Mouse (Mus musculus) heart, postnatal 36 days (tissue): Measurements from ENCODE around the gene Apol10b. TPM values are rescaled to one million over a fixed set of nuclear protein-coding genes. Genes with fewer than 3 reads are reported as not detected.
"Not testable (repeated sequence)": the region's sequence is repeated elsewhere in the genome, so short reads cannot be mapped to it uniquely, and the experiment has no call there.

Experiments
- DNase-seq, 2 experiments: peaks; one replicate each; pipeline ENCODE4 v3.0.0; 2021 to 2022
- intact Hi-C: fragments of 180-260 bp; cut with DNase I; formaldehyde crosslinking; loops from one replicate; pipeline ENCODE4 v1.15.1; 2025
- total RNA-seq, 2 experiments: library from RNA; stranded (reverse); gene quantifications; 2 replicates each; pipeline ENCODE4 v1.2.3; 2021

Gene Apol10b
- total RNA-seq: 1 to 10 TPM; 1.6 to 1.7 TPM

- intact Hi-C loops: no loop called here
- no peak for DNase-seq
These were observed at the start of gene Apol10b for GRCm38 (mm10) chr15:77595961-77596360. Gene Apol10b, minus strand, starts transcription at chr15:77596125.

DNA sequence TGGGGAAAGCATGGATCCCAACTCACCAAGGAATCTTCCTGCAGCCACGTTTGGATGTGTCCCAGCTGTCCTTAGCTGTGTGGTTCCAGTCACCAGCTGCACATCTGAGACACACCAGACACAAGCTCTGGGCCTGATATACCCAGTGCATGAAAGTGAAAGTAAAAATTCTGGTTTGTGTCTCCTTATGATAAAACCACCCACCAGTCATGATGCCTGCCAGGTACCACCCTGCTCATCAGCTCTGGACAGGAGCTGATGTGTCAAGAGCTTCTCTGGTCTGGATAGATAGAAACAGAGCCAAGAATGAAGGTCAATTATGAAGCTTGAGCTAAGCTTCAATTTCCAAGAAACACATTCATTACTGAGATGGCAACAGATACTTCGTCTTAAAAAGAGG lies 47.3 kb upstream of the Apol10b start, which contains the start of gene Apol11b:
Gene Apol11b (minus strand): TSS at position 111 of the 400 bp plus-strand sequence.
- DNase-seq, intact Hi-C loops: not testable (repeated sequence)

DNA sequence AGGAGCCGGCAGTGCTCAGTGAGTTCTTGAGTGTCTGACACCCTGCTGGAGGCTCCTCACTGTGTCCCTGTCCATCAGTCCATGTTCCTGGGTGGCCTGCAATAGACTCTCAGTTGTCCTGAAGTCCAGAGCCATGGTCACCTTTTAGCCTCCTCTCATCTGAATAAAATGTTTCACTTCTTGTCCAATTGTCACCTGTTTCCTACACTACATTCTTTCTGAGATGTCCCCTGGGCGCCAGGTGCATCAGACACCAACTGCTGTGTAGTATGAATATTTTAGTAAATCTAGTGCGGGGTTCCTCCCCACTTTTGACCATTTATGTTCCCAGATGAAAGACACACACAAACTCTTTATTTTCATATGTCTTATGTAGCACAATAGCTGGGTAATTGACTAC lies 33.9 kb upstream of the Apol10b start:
- intact Hi-C loops: loop anchor here (1.0 kb wide), 1 partner anchor 107 kb away; no protein-coding TSS in a partner anchor
- not testable (repeated sequence) for DNase-seq

DNA sequence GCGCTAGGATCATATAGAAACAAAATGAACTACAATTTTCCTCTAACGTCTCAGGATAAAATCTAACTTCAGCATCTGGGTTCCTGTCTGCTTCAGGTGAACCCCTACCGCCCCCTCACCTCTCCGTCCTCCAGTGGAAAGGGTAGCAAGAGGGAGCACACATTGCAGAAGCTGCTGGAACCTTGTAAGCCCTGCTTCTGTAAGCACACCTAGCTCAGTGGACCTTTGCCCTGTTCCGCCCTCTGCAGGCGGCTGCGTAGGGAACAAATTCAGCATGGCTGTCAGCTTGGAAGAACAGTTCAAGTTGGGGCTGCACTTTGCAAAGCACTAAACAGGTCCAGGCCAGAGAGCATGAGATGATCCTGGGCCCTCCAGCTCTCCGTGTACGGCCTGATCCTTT lies 32.7 kb upstream of the Apol10b start:
- DNase-seq, intact Hi-C loops: not testable (repeated sequence)

DNA sequence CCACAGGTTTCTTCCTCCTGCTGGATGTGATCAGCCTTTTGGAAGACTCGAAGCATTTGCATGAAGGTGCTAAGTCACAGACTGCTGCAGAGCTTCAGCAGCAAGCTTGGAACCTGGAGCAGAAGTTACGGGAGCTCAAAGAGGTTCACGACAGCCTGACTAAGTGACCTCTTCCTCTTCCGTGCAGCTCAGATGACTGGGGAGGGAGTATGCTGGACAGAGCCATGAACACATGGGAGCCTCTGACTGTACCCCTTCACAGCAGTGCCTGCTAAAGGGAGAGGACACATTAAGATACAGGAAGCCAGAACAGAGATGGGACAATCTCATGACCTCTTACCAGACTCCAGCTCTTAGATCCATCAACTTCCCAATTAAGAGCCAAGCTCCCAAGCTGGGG lies 30.5 kb upstream of the Apol10b start:
- DNase-seq, intact Hi-C loops: not testable (repeated sequence)

DNA sequence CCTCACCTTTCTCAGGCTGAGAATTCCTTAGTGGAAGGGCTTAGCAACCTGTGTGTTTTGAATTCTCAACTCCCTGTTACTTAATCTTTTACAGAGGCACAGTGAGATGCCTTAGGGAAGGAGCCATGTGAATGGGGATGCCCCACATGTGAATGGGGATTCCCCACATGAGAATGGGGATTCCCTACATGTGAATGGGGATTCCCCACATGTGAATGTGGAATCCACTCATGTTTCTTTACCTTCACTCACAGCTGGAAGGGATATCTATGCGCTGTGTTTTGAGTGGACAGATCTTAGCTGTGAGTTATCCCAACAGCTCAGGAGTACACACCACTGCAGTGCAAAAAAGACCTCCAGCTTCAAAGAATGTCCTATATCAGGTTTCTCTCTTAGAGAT lies 28.8 kb upstream of the Apol10b start:
- intact Hi-C loops: no loop called here
- no peak for DNase-seq

DNA sequence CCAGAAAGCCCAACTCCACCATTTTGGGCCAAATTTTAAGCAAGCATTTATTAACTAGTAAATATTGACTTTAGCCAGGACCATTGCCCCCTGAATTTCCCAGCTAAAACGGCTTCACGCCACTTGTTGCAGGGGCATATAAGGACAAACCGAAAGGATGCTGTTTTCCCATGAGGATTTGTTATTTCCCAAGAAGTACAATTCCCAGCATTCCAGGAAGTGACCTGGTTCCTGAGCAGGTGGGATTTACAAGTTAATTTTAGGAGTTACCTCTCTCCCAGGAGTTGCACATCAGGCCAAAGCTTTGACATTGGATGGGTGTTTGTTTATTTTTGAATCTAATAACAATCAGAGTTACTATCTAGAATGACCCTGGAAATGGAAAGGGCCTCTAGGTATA lies 10.1 kb upstream of the Apol10b start:
- intact Hi-C loops: no loop called here
- DNase-seq: no peak

DNA sequence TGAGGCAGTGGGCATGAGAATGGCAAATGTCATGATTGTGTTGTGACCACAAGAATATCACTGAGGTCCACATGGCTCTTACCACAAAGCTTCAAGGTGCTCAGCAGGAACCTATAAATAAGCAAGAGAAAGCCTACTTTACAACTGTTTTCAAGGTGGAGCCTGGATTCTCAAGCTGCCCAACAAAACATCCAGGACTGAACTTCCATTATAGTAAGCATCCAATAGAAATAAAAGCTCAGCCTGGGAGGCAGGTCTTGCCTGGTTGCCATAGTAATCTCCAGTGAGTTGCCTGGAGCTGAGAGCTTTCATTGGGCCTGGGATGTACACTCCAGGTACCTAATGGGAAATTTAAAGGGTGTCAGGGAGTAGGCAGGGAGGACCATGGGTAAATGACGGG lies 3.0 kb upstream of the Apol10b start, which contains the start of gene Gm36245:
Gene Gm36245 (plus strand): TSS at position 301 of the 400 bp plus-strand sequence.
- no peak for DNase-seq
- intact Hi-C loops: loop anchor here (1.0 kb wide), 1 partner anchor 37 kb away; no protein-coding TSS in a partner anchor

DNA sequence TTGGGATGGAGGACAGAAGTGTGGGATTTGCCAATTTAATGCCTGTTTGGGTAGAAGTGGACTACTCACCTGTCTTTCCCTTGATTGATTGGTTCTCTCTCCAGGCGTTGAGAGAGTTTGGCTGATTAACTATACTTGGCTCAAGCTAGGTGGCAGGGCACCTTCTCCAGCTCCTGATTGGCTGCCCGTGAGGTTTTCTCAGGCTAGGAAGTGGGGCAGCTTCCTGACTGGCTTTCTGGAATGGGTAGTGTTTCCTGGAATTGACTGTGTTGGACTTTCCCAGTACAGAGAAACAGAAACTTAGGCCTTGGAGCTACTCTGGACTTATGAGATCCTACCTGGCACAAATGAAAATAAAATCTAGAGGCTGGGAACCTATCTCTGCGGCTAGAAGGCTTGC lies 2.5 kb upstream of the Apol10b start:
- DNase-seq: no peak
- intact Hi-C loops: no loop called here

DNA sequence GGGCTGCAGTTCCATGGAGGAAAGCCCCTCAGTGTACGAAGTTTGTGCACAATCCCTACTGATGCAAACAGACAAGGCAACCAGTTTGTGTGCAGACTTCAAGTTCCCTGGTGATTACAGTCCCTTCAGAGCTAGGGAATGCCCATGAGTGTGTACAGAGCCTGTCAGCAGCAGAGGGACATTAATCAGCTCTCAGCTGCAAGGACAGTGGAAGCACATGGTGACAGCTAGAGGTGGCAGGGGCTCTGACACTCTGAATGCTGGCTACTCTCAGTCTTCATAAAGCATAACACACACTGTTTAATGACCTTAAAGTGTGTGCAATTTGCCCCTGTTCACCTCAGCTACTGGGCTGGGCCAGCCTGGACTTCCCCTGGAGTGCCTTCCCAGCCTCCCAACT lies 2.4 kb downstream of the Apol10b start:
- intact Hi-C loops: no loop called here
- no peak for DNase-seq

- no peak for DNase-seq
- intact Hi-C loops: no loop called here
These were observed 5.0 kb downstream of the Apol10b start for GRCm38 (mm10) chr15:77590881-77591280.

GRCm38 (mm10) chr15:77588981-77589380 lies 6.9 kb downstream of the Apol10b start:
- no peak for DNase-seq
- intact Hi-C loops: no loop called here

- intact Hi-C loops: no loop called here
- peak; percentile 27 to 40 for DNase-seq
These were observed 8.9 kb downstream of the Apol10b start for GRCm38 (mm10) chr15:77587026-77587425.

DNA sequence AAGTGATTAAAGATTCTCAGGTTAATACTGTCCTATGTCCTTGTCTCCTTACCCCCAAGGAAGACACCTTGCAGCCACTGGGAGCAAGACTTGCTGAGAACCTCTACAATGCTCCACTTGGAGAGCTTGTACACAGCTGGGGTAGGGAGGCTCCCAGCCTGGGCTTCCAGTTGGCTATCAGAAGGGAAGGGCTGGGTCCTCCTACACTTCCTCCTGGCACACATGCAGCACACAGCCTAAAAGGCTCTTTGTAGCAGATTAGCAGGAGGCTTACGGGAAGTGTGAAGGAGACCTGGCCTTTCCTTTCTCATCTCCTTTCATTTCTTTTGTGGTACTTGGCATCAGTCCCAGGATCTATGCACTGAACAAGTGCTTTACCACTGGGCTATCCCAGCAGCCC lies 14.2 kb downstream of the Apol10b start:
- intact Hi-C loops: no loop called here

DNA sequence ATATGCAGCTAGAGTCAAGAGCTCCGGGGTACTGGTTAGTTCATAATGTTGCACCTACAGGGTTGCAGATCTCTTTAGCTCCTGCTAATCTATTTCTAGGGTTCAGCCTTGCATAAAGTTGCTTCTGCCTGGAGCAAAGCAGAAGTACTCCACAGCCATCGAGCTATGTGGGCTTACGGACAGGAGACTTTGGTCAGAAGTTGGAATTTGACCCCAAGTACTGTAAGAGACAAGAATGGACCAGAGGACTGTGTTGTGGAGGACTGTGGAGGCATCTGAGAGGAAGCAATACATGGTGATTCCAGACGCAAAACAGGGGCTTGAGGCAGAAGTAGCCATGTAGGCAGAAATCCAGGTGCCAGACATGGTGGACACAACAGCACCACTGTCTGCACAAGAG lies 16.6 kb downstream of the Apol10b start:
- no peak for DNase-seq
- intact Hi-C loops: no loop called here

More for the DNA sequence above, 14.2 kb downstream of the Apol10b start:
- peak; percentile 53 to 56 for DNase-seq

DNA sequence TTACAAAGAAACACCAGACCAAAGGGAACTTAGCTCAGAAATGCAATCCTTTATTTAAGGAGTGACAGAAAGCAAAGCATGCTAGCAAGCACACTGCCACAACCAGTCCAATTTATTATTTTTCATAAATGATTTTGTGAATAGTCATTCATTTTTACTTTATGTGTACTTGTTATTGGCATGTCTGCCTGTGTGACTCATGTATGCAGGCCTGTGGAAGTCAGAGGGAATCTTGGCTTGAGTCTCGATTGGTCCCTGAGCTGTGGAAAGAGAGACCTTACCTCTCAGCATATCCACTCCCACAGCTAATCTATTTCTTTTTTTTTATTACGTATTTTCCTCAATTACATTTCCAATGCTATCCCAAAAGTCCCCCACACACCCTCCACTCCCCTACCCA lies 17.1 kb downstream of the Apol10b start:
- no peak for DNase-seq
- intact Hi-C loops: no loop called here

- intact Hi-C loops: no loop called here
- DNase-seq: no peak
These were observed 32.7 kb downstream of the Apol10b start for GRCm38 (mm10) chr15:77563219-77563618.

- intact Hi-C loops: loop anchor here (1.0 kb wide), 1 partner anchor 38 kb away; the partner anchor contains the start of gene Gm36245
- no peak for DNase-seq
These were observed 34.1 kb downstream of the Apol10b start, which contains the start of gene 1700025B11Rik for GRCm38 (mm10) chr15:77561792-77562191. Gene 1700025B11Rik, minus strand, starts transcription at chr15:77561892.

GRCm38 (mm10) chr15:77539221-77539620 lies 56.7 kb downstream of the Apol10b start:
- not testable (repeated sequence) for DNase-seq
- intact Hi-C loops: loop anchor here (10.0 kb wide), 1 partner anchor 76 kb away; no protein-coding TSS in a partner anchor
